Mouse (Mus musculus): ENCODE data around the gene Celf3.

Celf3 gene

DNA sequence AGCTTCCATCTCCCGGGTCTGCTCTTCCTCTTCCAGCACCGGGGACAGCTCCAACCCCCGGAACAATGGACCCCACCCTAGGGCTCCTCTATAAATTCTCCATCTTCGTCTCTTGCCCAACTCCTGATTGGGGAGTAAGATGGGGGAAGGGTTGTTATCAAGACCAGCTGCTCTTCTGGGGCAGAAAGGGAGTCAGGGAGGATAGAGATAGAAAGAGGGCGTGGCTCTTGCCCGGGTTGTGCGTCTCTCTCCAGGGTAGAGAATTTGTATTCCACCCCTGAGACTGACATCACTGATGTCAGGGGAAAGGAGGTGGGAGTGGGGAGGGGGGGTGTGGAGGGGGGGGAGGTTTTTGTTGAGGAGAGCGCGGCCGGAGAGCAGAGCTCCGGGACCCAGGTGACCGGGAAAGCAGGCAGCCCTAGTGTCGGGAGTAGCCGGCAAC is at the start of gene Celf3:
TSS of gene Celf3 (plus strand) at position 315 of the 442 bp plus-strand sequence.
- no peak for DNase-seq (ENCODE audit: low spot score in 2 of 2)

DNA sequence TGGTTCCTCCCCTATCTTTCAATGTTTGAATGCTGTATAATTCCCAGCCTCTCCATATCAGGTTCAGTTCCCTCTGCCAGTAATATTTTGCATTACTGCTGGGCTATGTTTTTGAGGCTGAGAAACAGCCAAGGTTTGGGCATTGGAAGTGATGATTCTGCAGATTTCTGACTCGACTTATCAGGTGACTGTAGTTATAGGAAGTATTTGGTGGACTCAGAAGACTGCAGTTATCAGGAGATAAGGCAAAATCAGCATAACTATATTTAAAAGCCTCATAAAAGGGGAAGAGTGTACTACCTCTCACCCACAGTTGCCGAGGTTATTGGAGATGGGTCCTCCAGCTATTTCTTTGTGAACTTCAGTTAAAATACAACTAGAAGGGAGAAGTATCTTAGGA is 47.1 kb upstream of the Celf3 start:
- no peak for DNase-seq (ENCODE audit: low spot score in 2 of 2)

GRCm38 (mm10) chr3:94434305-94434704 is 43.8 kb upstream of the Celf3 start:
- no peak for DNase-seq (ENCODE audit: low spot score in 2 of 2)

- DNase-seq (ENCODE audit: low spot score in 2 of 2): no peak
These were observed 41.7 kb upstream of the Celf3 start for GRCm38 (mm10) chr3:94436420-94436819.

DNA sequence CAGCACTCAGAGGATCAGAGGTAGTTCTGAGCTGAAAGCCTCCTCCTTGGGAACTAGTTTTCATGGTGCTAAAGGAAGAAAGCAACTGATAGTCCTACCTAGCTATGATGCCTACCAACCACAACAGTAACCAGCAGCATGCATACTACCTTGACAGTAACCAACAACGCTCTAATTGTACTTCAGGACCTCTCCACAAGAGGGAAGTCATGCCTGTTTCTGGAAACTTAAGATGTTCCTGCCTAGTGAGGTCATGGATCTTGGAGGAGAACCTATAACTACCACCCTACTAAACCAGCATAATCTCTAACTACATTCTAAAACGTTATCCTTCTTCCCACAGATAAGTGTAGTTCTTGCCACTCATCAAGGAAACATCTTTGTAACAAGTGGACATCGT is 36.9 kb upstream of the Celf3 start:
- DNase-seq (ENCODE audit: low spot score in 2 of 2): no peak

DNA sequence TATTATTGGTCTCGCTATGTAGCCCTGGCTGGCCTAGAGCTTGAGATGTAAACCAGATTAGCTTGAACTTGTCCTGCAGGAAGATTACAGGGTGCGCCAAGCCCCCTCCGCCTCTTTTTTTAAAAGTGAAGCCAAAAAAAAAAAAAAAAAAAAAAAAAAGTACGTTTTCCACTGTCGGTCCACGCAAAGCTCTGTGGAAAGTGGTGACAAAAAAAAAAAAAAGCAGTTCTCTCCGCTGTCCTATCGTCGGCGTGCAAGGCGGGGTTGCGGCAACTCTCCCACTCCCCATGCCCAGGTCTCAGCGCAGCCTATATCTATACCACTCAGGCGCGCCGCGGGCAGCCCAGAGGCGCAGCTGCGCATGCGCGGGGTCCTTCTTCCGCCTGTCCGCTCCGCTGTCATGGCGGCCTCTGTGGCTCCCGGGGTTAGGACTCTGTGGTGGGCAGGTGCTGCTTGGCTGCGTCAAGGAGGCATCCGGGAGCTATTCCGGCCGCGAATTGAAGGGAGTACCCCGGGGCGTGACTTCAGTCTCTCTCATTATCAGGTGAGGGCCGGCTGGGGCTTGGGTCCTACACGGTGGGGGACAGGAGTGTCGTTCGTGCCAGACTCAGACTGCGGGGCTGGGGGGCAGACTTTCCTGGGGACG is 35.0 kb upstream of the Celf3 start, which contains the start of gene Mrpl9:
TSS of gene Mrpl9 (plus strand) at position 368 of the 646 bp plus-strand sequence.
- DNase-seq (ENCODE audit: low spot score in 2 of 2): peak; percentile 96 to 97

GRCm38 (mm10) chr3:94443597-94443964 is 34.5 kb upstream of the Celf3 start, which contains the start of gene Oaz3:
Oaz3 (minus strand) TSS chr3:94443915.
- no peak for DNase-seq (ENCODE audit: low spot score in 2 of 2)

- no peak for DNase-seq (ENCODE audit: low spot score in 2 of 2)
These were observed 28.7 kb upstream of the Celf3 start for GRCm38 (mm10) chr3:94449377-94449776.

DNA sequence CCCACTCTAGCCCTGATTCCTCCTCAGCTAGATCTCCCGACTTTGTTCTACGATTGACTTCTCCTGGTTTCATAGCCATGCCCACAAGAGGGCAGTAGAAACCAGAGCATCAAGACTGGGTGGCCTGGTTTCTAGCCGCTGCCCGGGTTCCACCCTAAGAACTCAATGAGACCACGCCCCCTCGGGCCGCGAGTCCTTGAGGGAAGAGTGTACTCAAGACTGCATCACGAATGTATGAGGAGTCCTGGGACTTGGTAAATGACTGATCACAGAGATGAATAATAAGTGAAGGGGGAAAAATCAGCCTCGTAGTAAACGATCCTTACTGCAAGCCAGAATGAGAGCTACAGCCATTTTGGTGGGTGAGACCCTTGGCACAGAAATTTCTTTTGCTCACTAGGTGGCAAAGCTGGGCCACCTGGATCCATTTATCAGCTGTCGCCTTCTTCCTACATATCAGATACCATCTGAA is 21.5 kb upstream of the Celf3 start:
- peak; percentile 34 to 76 for DNase-seq (ENCODE audit: low spot score in 2 of 2)

DNA sequence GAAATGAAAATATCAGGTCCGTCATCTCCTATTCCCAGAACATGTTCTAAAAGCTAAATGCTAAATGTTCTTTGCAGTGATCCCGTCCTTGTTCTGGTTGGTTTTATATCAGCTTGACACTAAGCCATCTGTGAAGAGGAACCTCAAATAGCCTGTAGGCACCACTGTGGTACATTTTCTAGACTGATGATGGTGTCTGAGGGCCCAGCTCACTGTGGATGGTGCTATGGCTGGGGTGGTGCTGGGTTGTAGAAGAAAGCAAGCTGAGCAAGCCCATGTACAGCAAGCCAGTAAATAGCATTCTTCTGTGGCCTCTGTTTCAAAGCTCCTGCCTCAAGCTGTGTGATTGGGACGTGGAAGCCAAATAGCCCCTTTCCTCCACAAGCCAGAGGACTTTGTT is 21.0 kb upstream of the Celf3 start:
- no peak for DNase-seq (ENCODE audit: low spot score in 2 of 2)

- no peak for DNase-seq (ENCODE audit: low spot score in 2 of 2)
These were observed 18.3 kb upstream of the Celf3 start for GRCm38 (mm10) chr3:94459834-94460233.

GRCm38 (mm10) chr3:94463926-94464578 is 14.0 kb upstream of the Celf3 start:
- no peak for DNase-seq (ENCODE audit: low spot score in 2 of 2)

GRCm38 (mm10) chr3:94465632-94466430 is 12.3 kb upstream of the Celf3 start:
- DNase-seq (ENCODE audit: low spot score in 2 of 2): no peak

GRCm38 (mm10) chr3:94468931-94469330 is 9.2 kb upstream of the Celf3 start:
- DNase-seq (ENCODE audit: low spot score in 2 of 2): no peak

- no peak for DNase-seq (ENCODE audit: low spot score in 2 of 2)
These were observed 5.5 kb upstream of the Celf3 start for GRCm38 (mm10) chr3:94472447-94473114.

DNA sequence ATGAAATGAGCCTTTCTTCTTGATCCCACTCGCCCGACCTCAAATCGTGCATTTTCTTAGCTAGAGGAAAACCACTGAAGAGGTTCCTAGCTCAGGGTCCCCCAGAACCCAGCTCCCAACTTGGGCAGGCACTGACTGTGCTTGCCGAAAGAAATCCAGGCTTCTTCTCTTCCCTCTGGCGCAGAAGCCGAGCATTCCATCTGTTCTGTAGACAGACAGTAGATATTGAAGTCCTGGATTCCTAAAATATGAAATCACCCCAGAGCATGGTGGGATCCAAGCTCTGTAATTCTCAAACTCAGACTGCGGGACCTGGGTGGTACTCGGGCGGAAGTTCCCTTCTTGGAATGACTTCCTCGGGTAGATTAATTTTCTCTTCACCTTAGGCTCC is 5.0 kb upstream of the Celf3 start:
- DNase-seq (ENCODE audit: low spot score in 2 of 2): no peak

DNA sequence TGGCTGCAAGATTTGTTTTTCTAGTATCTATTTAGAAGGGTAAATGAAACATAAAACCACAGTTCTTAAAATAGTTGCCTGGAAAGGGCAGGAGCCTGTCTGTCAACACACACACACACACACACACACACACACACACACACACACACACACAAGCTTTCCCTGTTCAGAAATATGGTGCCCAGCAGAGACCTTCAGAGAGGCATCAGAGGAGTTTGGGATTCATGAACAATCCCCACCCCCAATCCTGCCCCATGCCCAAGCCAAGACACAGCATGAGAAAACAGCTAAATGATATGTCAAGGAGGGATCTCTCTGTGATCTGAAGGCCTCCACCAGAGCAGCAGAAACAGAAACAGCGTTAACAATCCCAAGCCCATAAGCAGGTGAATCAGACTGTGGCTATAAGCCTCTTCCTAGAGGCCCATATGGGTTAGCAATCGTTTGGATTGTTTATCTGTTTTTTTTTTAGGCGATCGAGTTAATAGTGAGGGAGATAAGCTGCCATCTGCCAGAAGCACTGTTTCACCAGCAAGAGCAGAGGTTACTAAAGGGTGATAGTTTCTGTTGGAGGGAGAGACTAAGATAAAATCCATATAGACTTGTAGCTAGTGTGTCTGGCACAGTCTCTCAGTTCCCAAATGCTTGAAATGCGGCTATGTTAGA is 4.4 kb upstream of the Celf3 start:
- no peak for DNase-seq (ENCODE audit: low spot score in 2 of 2)

DNA sequence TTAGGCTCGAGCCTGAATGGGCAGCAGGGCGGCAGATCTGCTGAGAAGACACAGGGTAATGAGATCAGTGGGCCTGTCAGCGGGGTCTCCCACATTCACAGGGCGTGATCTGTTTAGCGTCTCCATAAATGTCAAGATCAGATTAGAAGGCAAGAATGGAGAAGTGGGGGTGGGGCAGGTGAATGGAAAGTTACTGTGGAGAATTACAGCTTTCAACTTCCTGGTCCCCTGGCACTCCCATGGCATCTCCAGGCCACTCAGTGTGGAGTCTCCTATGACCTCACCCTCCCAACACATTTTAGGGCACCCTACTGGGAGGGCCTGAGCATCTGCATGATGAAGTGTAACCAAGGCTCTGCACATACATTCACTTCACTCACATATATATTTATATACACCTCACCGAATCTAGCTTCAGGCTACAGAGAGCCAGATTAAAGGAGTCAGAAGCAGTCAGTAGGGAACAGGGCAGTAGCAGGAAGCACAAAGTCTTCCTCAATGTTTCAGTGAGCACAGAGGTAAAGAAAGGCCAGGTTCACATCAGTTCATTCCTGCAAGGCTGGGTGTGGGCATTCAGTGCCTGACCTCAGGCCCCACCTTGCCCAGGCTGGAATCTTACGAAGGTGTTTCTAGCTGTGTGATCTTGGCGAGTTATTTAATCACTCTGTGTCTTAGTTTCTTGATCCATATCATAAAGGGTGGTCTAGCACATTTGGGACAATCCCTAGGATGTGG is 1.6 kb upstream of the Celf3 start:
- DNase-seq (ENCODE audit: low spot score in 2 of 2): no peak

DNA sequence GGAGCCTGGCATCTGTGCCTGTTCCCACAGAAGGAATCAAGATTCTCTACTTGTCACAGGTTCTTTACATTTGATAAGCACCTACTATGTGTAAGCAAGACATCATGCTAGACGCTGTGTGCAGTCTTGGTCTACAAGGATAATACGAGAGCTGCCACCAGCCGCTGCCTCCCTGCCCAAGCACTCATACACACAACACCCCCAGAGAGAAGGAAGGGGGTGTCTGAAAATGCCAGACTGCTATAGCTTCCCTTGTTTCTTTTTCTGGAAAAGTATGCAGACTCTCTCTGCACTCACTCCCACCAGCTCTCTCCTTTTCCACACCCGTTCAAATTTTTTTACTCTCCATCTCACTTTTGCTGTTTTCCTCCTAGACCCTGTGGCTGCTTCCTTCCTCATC is 651 bp upstream of the Celf3 start:
- no peak for DNase-seq (ENCODE audit: low spot score in 2 of 2)

DNA sequence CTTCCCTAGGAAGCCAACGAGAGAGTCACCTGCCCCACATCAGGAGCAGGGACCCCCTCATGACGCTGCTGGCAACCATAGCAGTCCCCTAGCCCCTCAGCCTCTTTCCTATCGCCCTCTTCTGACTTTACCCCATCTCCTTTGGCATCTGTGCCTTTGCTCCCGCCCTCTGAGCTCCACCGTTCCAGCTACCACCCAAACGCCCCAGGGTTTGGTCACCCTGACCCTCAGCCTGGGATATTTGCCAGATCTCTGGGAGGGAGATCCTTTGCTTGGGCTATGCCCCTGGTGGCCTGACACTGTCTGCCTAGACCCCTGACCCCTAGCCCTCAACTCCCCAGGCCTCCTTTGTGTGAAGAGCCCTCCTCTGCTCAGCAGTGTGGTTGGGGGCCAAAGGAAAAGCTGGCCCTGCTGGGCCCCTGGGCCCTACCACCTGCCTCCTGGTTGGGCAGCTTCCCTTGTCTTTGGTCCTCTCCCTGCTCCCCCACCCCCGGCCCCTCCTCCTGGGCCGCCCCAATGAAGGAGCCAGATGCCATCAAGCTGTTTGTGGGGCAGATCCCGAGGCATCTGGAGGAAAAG is 585 bp downstream of the Celf3 start:
- no peak for DNase-seq (ENCODE audit: low spot score in 2 of 2)
